Mouse (Mus musculus) intestine, embryonic 16.5 days (tissue): ENCODE data around the gene Tmem255b. TPM values are rescaled to one million over a fixed set of nuclear protein-coding genes. Genes with fewer than 3 reads are reported as not detected.
A peak's percentile ranks its signal among the peaks of the same experiment; 100 is the strongest.

ENCODE experiments used
- ATAC-seq: fragments of 200-750 bp; cut with Nextera tagmentation; 2 replicates; pipeline ENCODE4 v1.8.0; 2017; ENCODE audit warnings: moderate TSS enrichment, moderate library complexity
- H3K27ac ChIP-seq: fragments of 300-500 bp; sonication (generic); 2 replicates; pipeline ENCODE4 v1.5.1; 2014; ENCODE audit warnings: mild to moderate bottlenecking, low read length
- H3K27me3 ChIP-seq: fragments of 300-500 bp; sonication (generic); replicated peaks from 2 replicates; pipeline ENCODE4 v1.6.1; 2014; ENCODE audit warnings: low read length, control low read depth, mixed read lengths; ENCODE audit not compliant: control insufficient read depth, insufficient read depth
- H3K36me3 ChIP-seq: fragments of 300-500 bp; sonication (generic); 2 replicates; pipeline ENCODE4 v1.6.1; 2014; ENCODE audit warnings: low read length, control low read depth; ENCODE audit not compliant: control insufficient read depth, insufficient read depth
- H3K4me1 ChIP-seq: fragments of 300-500 bp; sonication (generic); 2 replicates; pipeline ENCODE4 v1.6.1; 2014; ENCODE audit warnings: low read length, control low read depth, mixed read lengths; ENCODE audit not compliant: control insufficient read depth, insufficient read depth
- H3K4me2 ChIP-seq: fragments of 300-500 bp; sonication (generic); 2 replicates; pipeline ENCODE4 v1.6.1; 2014; ENCODE audit warnings: low read depth, low read length, control low read depth
- H3K4me3 ChIP-seq: fragments of 300-500 bp; sonication (generic); 2 replicates; pipeline ENCODE4 v1.5.1; 2014; ENCODE audit warnings: mild to moderate bottlenecking, low read length
- H3K9ac ChIP-seq: fragments of 300-500 bp; sonication (generic); 2 replicates; pipeline ENCODE4 v1.6.1; 2014; ENCODE audit warnings: low read depth, low read length
- H3K9me3 ChIP-seq: fragments of 300-500 bp; sonication (generic); 2 replicates; pipeline ENCODE4 v1.6.1; 2016; ENCODE audit warnings: low read length, control low read depth; ENCODE audit not compliant: control insufficient read depth
- WGBS: fragments of 180-500 bp; shearing (Covaris S2); extraction: QIAGEN DNeasy Blood & Tissue Kit; methylation state at CpG from one replicate; pipeline ENCODE4 v1.1.7; 2014; 5-methylcytosine and 5-hydroxymethylcytosine counted together
- polyA plus RNA-seq: library from polyadenylated mRNA; unstranded; fragments of >200 nt; fragmentation: Nextera tagmentation; extraction: Ambion mirVana; gene quantifications from 2 replicates; pipeline ENCODE4 v1.2.1, GENCODE M21; 2015

Gene Tmem255b
- polyA plus RNA-seq = 3.2 and 3.6 TPM in 2 replicates

- Histone ChIP-seq H3K9ac (0 out of 2 replicates have a peak within 1 kb of the TSS, but pooled peaks have one; percentile 19), H3K27ac (no peak within 1 kb of the TSS), H3K4me2 (no peak within 1 kb of the TSS), H3K36me3 (no peaks in the 10 kb centered on the region), H3K9me3 (no peaks in the 10 kb centered on the region), H3K4me1 (no peaks in the 10 kb centered on the region), H3K4me3 (peak within 1 kb of the TSS; percentile 18), H3K27me3 (peaks cover 28% of the 10 kb centered on the region)
- whole genome bisulfite sequencing = 19% methylated on average over 10 of the region's 10 CpGs
- no peak for ATAC-seq
Observed at GRCm38 (mm10) chr8:13434889-13435288, at the start of gene Tmem255b. Tmem255b (plus strand) TSS chr8:13435189.

GRCm38 (mm10) chr8:13386366-13386765 lies 48.6 kb upstream of the Tmem255b start:
- Histone ChIP-seq H3K27ac (no peak overlapping the region), H3K27me3 (no peaks in the 10 kb centered on the region), H3K4me3 (no peak overlapping the region), H3K4me2 (no peak overlapping the region), H3K9ac (no peak overlapping the region), H3K36me3 (no peaks in the 10 kb centered on the region), H3K9me3 (no peaks in the 10 kb centered on the region), H3K4me1 (no peaks in the 10 kb centered on the region)
- 71% methylated on average over 13 of the region's 13 CpGs for WGBS
- ATAC-seq = no peak

GRCm38 (mm10) chr8:13387728-13388127 lies 47.3 kb upstream of the Tmem255b start:
- no peak overlapping the region for H3K4me3 ChIP-seq
- no peaks in the 10 kb centered on the region for H3K36me3 ChIP-seq
- H3K27ac ChIP-seq = no peak overlapping the region
- H3K9me3 ChIP-seq = no peaks in the 10 kb centered on the region
- WGBS = 79% methylated on average over 8 of the region's 8 CpGs
- no peak overlapping the region for H3K4me2 ChIP-seq
- H3K27me3 ChIP-seq = no peaks in the 10 kb centered on the region
- no peak for ATAC-seq
- H3K4me1 ChIP-seq = no peaks in the 10 kb centered on the region
- H3K9ac ChIP-seq = no peak overlapping the region

GRCm38 (mm10) chr8:13388744-13389143 lies 46.2 kb upstream of the Tmem255b start:
- no peak for ATAC-seq
- no peaks in the 10 kb centered on the region for H3K27me3 ChIP-seq
- H3K4me2 ChIP-seq = no peak overlapping the region
- H3K36me3 ChIP-seq = no peaks in the 10 kb centered on the region
- no peak overlapping the region for H3K4me3 ChIP-seq
- H3K27ac ChIP-seq = no peak overlapping the region
- H3K9ac ChIP-seq = no peak overlapping the region
- 47% methylated on average over 2 of the region's 2 CpGs for WGBS
- no peaks in the 10 kb centered on the region for H3K4me1 ChIP-seq
- no peaks in the 10 kb centered on the region for H3K9me3 ChIP-seq

GRCm38 (mm10) chr8:13393869-13394268 lies 41.1 kb upstream of the Tmem255b start:
- 89% methylated on average over 7 of the region's 7 CpGs for whole genome bisulfite sequencing
- H3K9me3 ChIP-seq = no peaks in the 10 kb centered on the region

GRCm38 (mm10) chr8:13396725-13397124 lies 38.3 kb upstream of the Tmem255b start, which contains the start of gene Atp4b:
Atp4b (minus strand) TSS chr8:13396825.
- Histone ChIP-seq H3K9ac (no peak within 1 kb of the TSS), H3K9me3 (no peaks in the 10 kb centered on the region), H3K36me3 (no peaks in the 10 kb centered on the region), H3K27me3 (no peaks in the 10 kb centered on the region), H3K4me1 (no peaks in the 10 kb centered on the region), H3K4me3 (no peak within 1 kb of the TSS), H3K4me2 (no peak within 1 kb of the TSS), H3K27ac (no peak within 1 kb of the TSS)
- no peak for ATAC-seq
- 76% methylated on average over 5 of the region's 5 CpGs for WGBS

More at GRCm38 (mm10) chr8:13393869-13394268, 41.1 kb upstream of the Tmem255b start:
- ATAC-seq = no peak
- Histone ChIP-seq H3K4me2 (no peak overlapping the region), H3K4me1 (no peaks in the 10 kb centered on the region), H3K27me3 (no peaks in the 10 kb centered on the region), H3K27ac (no peak overlapping the region), H3K9ac (no peak overlapping the region), H3K4me3 (no peak overlapping the region), H3K36me3 (no peaks in the 10 kb centered on the region)

GRCm38 (mm10) chr8:13403517-13403916 lies 31.5 kb upstream of the Tmem255b start:
- Histone ChIP-seq H3K9me3 (no peaks in the 10 kb centered on the region), H3K9ac (no peak overlapping the region), H3K4me3 (no peak overlapping the region), H3K27ac (no peak overlapping the region), H3K4me1 (no peaks in the 10 kb centered on the region), H3K36me3 (no peaks in the 10 kb centered on the region), H3K27me3 (no peaks in the 10 kb centered on the region), H3K4me2 (no peak overlapping the region)
- no peak for ATAC-seq
- 49% methylated on average over 6 of the region's 6 CpGs for WGBS

GRCm38 (mm10) chr8:13404666-13405131 lies 30.3 kb upstream of the Tmem255b start, which contains the start of gene Grk1:
Grk1 (plus strand) TSS chr8:13405081.
- no peaks in the 10 kb centered on the region for H3K9me3 ChIP-seq
- H3K4me2 ChIP-seq = no peak within 1 kb of the TSS
- no peaks in the 10 kb centered on the region for H3K27me3 ChIP-seq
- no peak for ATAC-seq
- no peak within 1 kb of the TSS for H3K27ac ChIP-seq
- no peaks in the 10 kb centered on the region for H3K36me3 ChIP-seq
- WGBS = 83% methylated on average over 5 of the region's 5 CpGs
- no peaks in the 10 kb centered on the region for H3K4me1 ChIP-seq
- no peak within 1 kb of the TSS for H3K9ac ChIP-seq
- no peak within 1 kb of the TSS for H3K4me3 ChIP-seq

GRCm38 (mm10) chr8:13406011-13406410 lies 29.0 kb upstream of the Tmem255b start:
- Histone ChIP-seq H3K9me3 (no peaks in the 10 kb centered on the region), H3K4me2 (no peak overlapping the region), H3K36me3 (no peaks in the 10 kb centered on the region), H3K27ac (no peak overlapping the region), H3K27me3 (no peaks in the 10 kb centered on the region), H3K4me3 (no peak overlapping the region), H3K9ac (no peak overlapping the region), H3K4me1 (no peaks in the 10 kb centered on the region)
- 78% methylated on average over 5 of the region's 5 CpGs for WGBS
- no peak for ATAC-seq

- 24% methylated on average over 6 of the region's 6 CpGs for WGBS
- no peaks in the 10 kb centered on the region for H3K9me3 ChIP-seq
- H3K27me3 ChIP-seq = no peaks in the 10 kb centered on the region
- H3K4me1 ChIP-seq = no peaks in the 10 kb centered on the region
- no peak overlapping the region for H3K4me2 ChIP-seq
- H3K27ac ChIP-seq = no peak overlapping the region
- H3K36me3 ChIP-seq = no peaks in the 10 kb centered on the region
- no peak overlapping the region for H3K9ac ChIP-seq
- peak; percentile 50; the same call in 1 of the 2 replicates for ATAC-seq
- H3K4me3 ChIP-seq = no peak overlapping the region
Observed at GRCm38 (mm10) chr8:13411597-13411996, 23.4 kb upstream of the Tmem255b start.
